Mouse (Mus musculus): ENCODE measurements at regions not wholly inside any gene's neighbourhood (a gene's known extent, or its start where the extent isn't known, plus 50 kb on each side); places are given as distances from the start of the nearest gene placed in this dataset.

GRCm38 (mm10) chr14:24875156-24875545 lies 388.2 kb downstream of the Rps24 start:
- no peak overlapping the region for H3K9ac ChIP-seq (ENCODE audit: low read length)
- H3K36me3 ChIP-seq (ENCODE audit: control insufficient read depth, insufficient read depth, low read length) = no peaks in the 10 kb centered on the region
- WGBS = 68% methylated on average over 8 of the region's 8 CpGs
- H3K27ac ChIP-seq (ENCODE audit: low read depth, low read length) = no peak overlapping the region
- H3K9me3 ChIP-seq (ENCODE audit: control insufficient read depth, low read length) = no peaks in the 10 kb centered on the region
- no peaks in the 10 kb centered on the region for H3K27me3 ChIP-seq (ENCODE audit: control insufficient read depth, insufficient read depth, low read length)
- H3K4me2 ChIP-seq (ENCODE audit: low read depth) = no peak overlapping the region
- no peak overlapping the region for H3K4me3 ChIP-seq (ENCODE audit: low read depth, low read length)
- ATAC-seq (ENCODE audit: insufficient read depth, low FRiP score, low TSS enrichment) (no peak), DNase-seq (ENCODE audit: low spot score) (no peak)
- no peaks in the 10 kb centered on the region for H3K4me1 ChIP-seq (ENCODE audit: control insufficient read depth, insufficient read depth, low read length)

GRCm38 (mm10) chr14:24875934-24876333 lies 389.0 kb downstream of the Rps24 start:
- no peak for ATAC-seq (ENCODE audit: insufficient read depth, low FRiP score, low TSS enrichment)
- Histone ChIP-seq H3K27ac (ENCODE audit: low read depth, low read length) (no peak overlapping the region), H3K4me1 (ENCODE audit: control insufficient read depth, insufficient read depth, low read length) (no peaks in the 10 kb centered on the region), H3K4me3 (ENCODE audit: low read depth, low read length) (no peak overlapping the region), H3K36me3 (ENCODE audit: control insufficient read depth, insufficient read depth, low read length) (no peaks in the 10 kb centered on the region), H3K4me2 (ENCODE audit: low read depth) (no peak overlapping the region), H3K9ac (ENCODE audit: low read length) (no peak overlapping the region), H3K9me3 (ENCODE audit: control insufficient read depth, low read length) (no peaks in the 10 kb centered on the region), H3K27me3 (ENCODE audit: control insufficient read depth, insufficient read depth, low read length) (no peaks in the 10 kb centered on the region)
- no peak for DNase-seq (ENCODE audit: low spot score)
- 74% methylated on average over 6 of the region's 6 CpGs for WGBS

GRCm38 (mm10) chr14:24876508-24876907 lies 389.6 kb downstream of the Rps24 start:
- Histone ChIP-seq H3K9ac (ENCODE audit: low read length) (no peak overlapping the region), H3K27me3 (ENCODE audit: control insufficient read depth, insufficient read depth, low read length) (no peaks in the 10 kb centered on the region), H3K27ac (ENCODE audit: low read depth, low read length) (no peak overlapping the region), H3K9me3 (ENCODE audit: control insufficient read depth, low read length) (no peaks in the 10 kb centered on the region), H3K4me1 (ENCODE audit: control insufficient read depth, insufficient read depth, low read length) (no peaks in the 10 kb centered on the region), H3K4me3 (ENCODE audit: low read depth, low read length) (no peak overlapping the region), H3K36me3 (ENCODE audit: control insufficient read depth, insufficient read depth, low read length) (no peaks in the 10 kb centered on the region), H3K4me2 (ENCODE audit: low read depth) (no peak overlapping the region)
- WGBS = 79% methylated on average over 5 of the region's 5 CpGs
- DNase-seq (ENCODE audit: low spot score) (no peak), ATAC-seq (ENCODE audit: insufficient read depth, low FRiP score, low TSS enrichment) (no peak)

GRCm38 (mm10) chr14:24877853-24878252 lies 390.9 kb downstream of the Rps24 start:
- DNase-seq (ENCODE audit: low spot score) (no peak), ATAC-seq (ENCODE audit: insufficient read depth, low FRiP score, low TSS enrichment) (no peak)
- WGBS = 89% methylated on average over 3 of the region's 3 CpGs
- H3K4me1 ChIP-seq (ENCODE audit: control insufficient read depth, insufficient read depth, low read length) = no peaks in the 10 kb centered on the region
- no peaks in the 10 kb centered on the region for H3K9me3 ChIP-seq (ENCODE audit: control insufficient read depth, low read length)
- no peaks in the 10 kb centered on the region for H3K27me3 ChIP-seq (ENCODE audit: control insufficient read depth, insufficient read depth, low read length)
- no peak overlapping the region for H3K4me2 ChIP-seq (ENCODE audit: low read depth)
- H3K36me3 ChIP-seq (ENCODE audit: control insufficient read depth, insufficient read depth, low read length) = no peaks in the 10 kb centered on the region
- H3K9ac ChIP-seq (ENCODE audit: low read length) = no peak overlapping the region
- no peak overlapping the region for H3K27ac ChIP-seq (ENCODE audit: low read depth, low read length)
- no peak overlapping the region for H3K4me3 ChIP-seq (ENCODE audit: low read depth, low read length)

DNA sequence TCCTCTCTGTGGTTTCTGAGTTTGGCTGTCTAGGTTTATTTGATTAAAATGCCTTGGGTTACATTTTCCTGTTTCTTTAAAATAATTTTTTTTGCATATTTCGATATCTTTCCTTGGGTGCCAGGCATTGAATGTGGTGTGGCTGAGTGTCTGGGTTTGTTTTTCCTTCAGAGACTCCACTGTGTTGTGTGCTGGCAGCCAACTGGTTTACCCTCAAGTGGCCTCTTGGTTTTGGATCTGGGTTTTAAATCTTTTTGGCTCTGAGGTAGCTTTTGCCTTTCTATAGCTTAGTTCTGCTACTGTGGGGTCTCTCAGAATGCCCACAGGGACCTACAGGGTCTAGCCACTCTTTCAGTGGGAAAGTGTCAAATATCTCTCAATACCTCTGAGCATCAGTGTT lies 399.2 kb downstream of the Rps24 start:
- Histone ChIP-seq H3K9ac (ENCODE audit: low read length) (no peak overlapping the region), H3K27ac (ENCODE audit: low read depth, low read length) (no peak overlapping the region), H3K27me3 (ENCODE audit: control insufficient read depth, insufficient read depth, low read length) (no peaks in the 10 kb centered on the region), H3K4me2 (ENCODE audit: low read depth) (no peak overlapping the region), H3K4me3 (ENCODE audit: low read depth, low read length) (no peak overlapping the region), H3K36me3 (ENCODE audit: control insufficient read depth, insufficient read depth, low read length) (no peaks in the 10 kb centered on the region), H3K9me3 (ENCODE audit: control insufficient read depth, low read length) (no peaks in the 10 kb centered on the region), H3K4me1 (ENCODE audit: control insufficient read depth, insufficient read depth, low read length) (no peaks in the 10 kb centered on the region)
- 85% methylated on average over 1 of the region's 1 CpGs for WGBS
- DNase-seq (ENCODE audit: low spot score) = no peak
- ATAC-seq (ENCODE audit: insufficient read depth, low FRiP score, low TSS enrichment) = no peak

- 81% methylated on average over 8 of the region's 8 CpGs for WGBS
- Histone ChIP-seq H3K4me1 (ENCODE audit: control insufficient read depth, insufficient read depth, low read length) (no peaks in the 10 kb centered on the region), H3K9me3 (ENCODE audit: control insufficient read depth, low read length) (no peaks in the 10 kb centered on the region), H3K4me3 (ENCODE audit: low read depth, low read length) (no peak overlapping the region), H3K9ac (ENCODE audit: low read length) (no peak overlapping the region), H3K27me3 (ENCODE audit: control insufficient read depth, insufficient read depth, low read length) (no peaks in the 10 kb centered on the region), H3K27ac (ENCODE audit: low read depth, low read length) (no peak overlapping the region), H3K36me3 (ENCODE audit: control insufficient read depth, insufficient read depth, low read length) (no peaks in the 10 kb centered on the region), H3K4me2 (ENCODE audit: low read depth) (no peak overlapping the region)
- no peak for DNase-seq (ENCODE audit: low spot score)
- no peak for ATAC-seq (ENCODE audit: insufficient read depth, low FRiP score, low TSS enrichment)
Observed at GRCm38 (mm10) chr14:24886896-24887421, 400.0 kb downstream of the Rps24 start.

DNA sequence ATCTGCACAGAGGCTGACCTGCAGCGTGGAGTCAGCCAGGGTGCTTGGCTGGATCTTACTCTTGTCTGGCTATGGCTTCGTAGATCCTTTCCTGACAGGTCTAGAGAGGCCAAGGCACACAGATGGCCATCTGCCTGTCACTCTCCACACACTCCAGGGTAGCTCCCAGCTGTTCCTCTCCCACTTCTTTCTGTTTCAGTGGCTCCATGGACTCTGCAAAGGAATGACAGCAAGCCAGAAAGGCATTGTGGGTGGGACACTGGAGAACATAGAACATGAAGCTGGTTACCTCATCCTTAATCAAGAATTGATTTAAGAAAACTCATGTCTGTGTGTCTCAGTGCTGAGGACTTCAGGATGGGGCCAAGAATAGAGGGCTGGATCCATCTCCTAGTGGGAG lies 403.9 kb downstream of the Rps24 start:
- no peak for DNase-seq (ENCODE audit: low spot score)
- no peaks in the 10 kb centered on the region for H3K36me3 ChIP-seq (ENCODE audit: control insufficient read depth, insufficient read depth, low read length)
- 85% methylated on average over 2 of the region's 2 CpGs for WGBS
- no peaks in the 10 kb centered on the region for H3K4me1 ChIP-seq (ENCODE audit: control insufficient read depth, insufficient read depth, low read length)
- no peak overlapping the region for H3K9ac ChIP-seq (ENCODE audit: low read length)
- no peak overlapping the region for H3K4me3 ChIP-seq (ENCODE audit: low read depth, low read length)
- no peak overlapping the region for H3K27ac ChIP-seq (ENCODE audit: low read depth, low read length)
- no peak for ATAC-seq (ENCODE audit: insufficient read depth, low FRiP score, low TSS enrichment)
- no peaks in the 10 kb centered on the region for H3K27me3 ChIP-seq (ENCODE audit: control insufficient read depth, insufficient read depth, low read length)
- no peak overlapping the region for H3K4me2 ChIP-seq (ENCODE audit: low read depth)
- no peaks in the 10 kb centered on the region for H3K9me3 ChIP-seq (ENCODE audit: control insufficient read depth, low read length)

- H3K9me3 ChIP-seq (ENCODE audit: control insufficient read depth, low read length) = no peaks in the 10 kb centered on the region
- H3K36me3 ChIP-seq (ENCODE audit: control insufficient read depth, insufficient read depth, low read length) = no peaks in the 10 kb centered on the region
- DNase-seq (ENCODE audit: low spot score) (no peak), ATAC-seq (ENCODE audit: insufficient read depth, low FRiP score, low TSS enrichment) (no peak)
- H3K9ac ChIP-seq (ENCODE audit: low read length) = no peak overlapping the region
- no peak overlapping the region for H3K27ac ChIP-seq (ENCODE audit: low read depth, low read length)
- H3K4me3 ChIP-seq (ENCODE audit: low read depth, low read length) = no peak overlapping the region
- WGBS = 73% methylated on average over 1 of the region's 1 CpGs
- no peaks in the 10 kb centered on the region for H3K4me1 ChIP-seq (ENCODE audit: control insufficient read depth, insufficient read depth, low read length)
- H3K4me2 ChIP-seq (ENCODE audit: low read depth) = no peak overlapping the region
- no peaks in the 10 kb centered on the region for H3K27me3 ChIP-seq (ENCODE audit: control insufficient read depth, insufficient read depth, low read length)
Observed at GRCm38 (mm10) chr14:24895196-24895595, 408.3 kb downstream of the Rps24 start.

GRCm38 (mm10) chr14:24896681-24897080 lies 409.8 kb downstream of the Rps24 start:
- DNase-seq (ENCODE audit: low spot score) = no peak
- Histone ChIP-seq H3K4me2 (ENCODE audit: low read depth) (no peak overlapping the region), H3K9ac (ENCODE audit: low read length) (no peak overlapping the region), H3K36me3 (ENCODE audit: control insufficient read depth, insufficient read depth, low read length) (no peaks in the 10 kb centered on the region), H3K27ac (ENCODE audit: low read depth, low read length) (no peak overlapping the region), H3K9me3 (ENCODE audit: control insufficient read depth, low read length) (no peaks in the 10 kb centered on the region), H3K4me1 (ENCODE audit: control insufficient read depth, insufficient read depth, low read length) (no peaks in the 10 kb centered on the region), H3K4me3 (ENCODE audit: low read depth, low read length) (no peak overlapping the region), H3K27me3 (ENCODE audit: control insufficient read depth, insufficient read depth, low read length) (no peaks in the 10 kb centered on the region)
- WGBS = 91% methylated on average over 5 of the region's 5 CpGs
- ATAC-seq (ENCODE audit: insufficient read depth, low FRiP score, low TSS enrichment) = no peak

All from neural tube, embryonic 11.5 days (tissue).